Mouse (Mus musculus): ENCODE measurements at regions not wholly inside any gene's neighbourhood (a gene's known extent, or its start where the extent isn't known, plus 50 kb on each side); places are given as distances from the start of the nearest gene placed in this dataset.
A peak's percentile ranks its signal among the peaks of the same experiment; 100 is the strongest.

DNA sequence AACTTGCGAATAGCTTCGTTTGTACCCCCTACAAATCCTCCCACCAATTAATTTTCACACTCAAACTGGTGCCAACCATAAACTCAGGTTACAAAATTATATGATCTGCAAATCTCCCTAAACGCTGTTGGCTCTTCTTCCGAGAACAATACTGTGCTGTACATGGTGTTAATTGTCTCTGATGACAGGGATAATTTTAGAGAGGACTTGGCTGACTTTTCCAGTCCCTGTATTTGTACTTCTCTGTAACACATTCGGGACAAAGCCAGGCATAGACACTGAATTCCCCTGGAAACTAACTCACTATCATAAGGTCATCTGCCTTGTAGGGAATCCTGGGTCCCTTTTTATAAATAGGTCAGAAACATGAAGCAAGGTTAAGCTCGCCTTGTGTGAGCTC, 442.4 kb downstream of the Ppargc1a start:
- peak; percentile 3 for DNase-seq (ENCODE audit: low read depth)
- no peak for TF ChIP-seq POLR2A (IDR thresholded peaks at IDR 0.05; ENCODE audit: borderline replicate concordance, extremely low read depth, insufficient read depth, insufficient read length, poor library complexity, severe bottlenecking)
- TF ChIP-seq CTCF (IDR thresholded peaks at IDR 0.05; ENCODE audit: borderline replicate concordance, extremely low read depth, insufficient read depth, insufficient read length) = no peak

DNA sequence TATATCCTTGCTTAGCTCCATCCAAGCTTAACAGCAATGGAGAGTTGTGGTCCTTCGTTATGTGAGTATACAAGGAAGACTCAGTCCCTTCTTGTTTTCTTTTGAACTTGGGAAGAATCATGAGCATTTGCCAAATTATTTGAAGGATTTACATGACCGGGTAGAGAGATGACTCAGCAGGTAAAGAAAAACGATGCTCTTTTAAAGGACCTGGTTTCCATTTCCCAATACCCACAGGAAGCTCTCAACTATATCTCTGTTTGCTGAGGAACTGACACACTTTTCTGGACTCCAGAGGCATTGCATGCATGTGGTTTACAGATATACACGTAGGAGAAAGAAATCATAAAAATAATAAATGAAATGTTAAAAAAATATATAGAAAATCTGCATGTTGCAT, 457.5 kb downstream of the Ppargc1a start:
- TF ChIP-seq CTCF (IDR thresholded peaks at IDR 0.05; ENCODE audit: borderline replicate concordance, extremely low read depth, insufficient read depth, insufficient read length) (no peak), POLR2A (IDR thresholded peaks at IDR 0.05; ENCODE audit: borderline replicate concordance, extremely low read depth, insufficient read depth, insufficient read length, poor library complexity, severe bottlenecking) (no peak)
- no peak for DNase-seq (ENCODE audit: low read depth)

DNA sequence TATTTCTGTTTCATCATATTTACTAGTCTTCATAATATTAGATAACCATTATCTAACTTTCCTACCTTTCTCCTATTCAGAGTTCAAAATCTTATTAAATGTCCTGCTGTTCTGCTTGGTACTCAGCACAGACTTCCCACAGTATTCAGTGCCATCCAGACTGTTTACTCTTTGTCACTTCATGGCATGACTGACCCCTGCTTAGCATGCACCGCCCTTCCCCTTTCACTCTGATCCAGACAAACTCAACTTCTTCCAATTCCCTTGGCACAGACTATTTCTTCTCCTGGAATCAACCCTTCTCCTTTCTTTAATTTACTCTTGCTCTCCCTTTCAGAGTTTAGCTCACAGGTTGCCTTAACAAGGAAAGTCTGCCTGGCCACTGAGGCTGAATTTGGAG, 458.8 kb downstream of the Ppargc1a start:
- peak; percentile 24 for DNase-seq (ENCODE audit: low read depth)
- TF ChIP-seq POLR2A (IDR thresholded peaks at IDR 0.05; ENCODE audit: borderline replicate concordance, extremely low read depth, insufficient read depth, insufficient read length, poor library complexity, severe bottlenecking) (no peak), CTCF (IDR thresholded peaks at IDR 0.05; ENCODE audit: borderline replicate concordance, extremely low read depth, insufficient read depth, insufficient read length) (no peak)

DNA sequence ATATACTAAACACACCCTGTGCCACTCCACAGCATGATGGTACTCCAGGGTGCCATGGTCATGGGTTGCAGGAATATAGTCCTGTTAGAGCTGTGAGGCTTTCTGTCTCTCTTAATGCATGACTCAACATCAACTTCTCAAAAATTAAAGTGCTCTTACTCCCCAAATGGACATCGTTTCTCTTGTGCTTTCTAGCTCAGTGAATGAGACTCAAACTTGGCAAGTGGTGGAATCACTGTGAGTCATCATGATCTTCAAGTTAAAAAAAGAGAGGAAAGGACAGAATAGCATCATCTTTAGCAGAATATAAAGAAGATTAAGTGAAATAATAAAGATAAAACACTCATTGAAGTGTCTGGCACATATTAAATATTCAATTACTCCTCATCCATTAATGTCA, 459.3 kb downstream of the Ppargc1a start:
- TF ChIP-seq POLR2A (IDR thresholded peaks at IDR 0.05; ENCODE audit: borderline replicate concordance, extremely low read depth, insufficient read depth, insufficient read length, poor library complexity, severe bottlenecking) = no peak
- no peak for TF ChIP-seq CTCF (IDR thresholded peaks at IDR 0.05; ENCODE audit: borderline replicate concordance, extremely low read depth, insufficient read depth, insufficient read length)
- DNase-seq (ENCODE audit: low read depth) = no peak

GRCm38 (mm10) chr5:51099902-51100301, 467.6 kb downstream of the Ppargc1a start:
- DNase-seq (ENCODE audit: low read depth) = no peak
- no peak for TF ChIP-seq CTCF (IDR thresholded peaks at IDR 0.05; ENCODE audit: borderline replicate concordance, extremely low read depth, insufficient read depth, insufficient read length)
- TF ChIP-seq POLR2A (IDR thresholded peaks at IDR 0.05; ENCODE audit: borderline replicate concordance, extremely low read depth, insufficient read depth, insufficient read length, poor library complexity, severe bottlenecking) = no peak

GRCm38 (mm10) chr5:51072674-51073468, 494.7 kb downstream of the Ppargc1a start:
- TF ChIP-seq POLR2A (IDR thresholded peaks at IDR 0.05; ENCODE audit: borderline replicate concordance, extremely low read depth, insufficient read depth, insufficient read length, poor library complexity, severe bottlenecking) (no peak), CTCF (IDR thresholded peaks at IDR 0.05; ENCODE audit: borderline replicate concordance, extremely low read depth, insufficient read depth, insufficient read length) (no peak)
- no peak for DNase-seq (ENCODE audit: low read depth)

GRCm38 (mm10) chr5:51072146-51072545, 495.4 kb downstream of the Ppargc1a start:
- TF ChIP-seq CTCF (IDR thresholded peaks at IDR 0.05; ENCODE audit: borderline replicate concordance, extremely low read depth, insufficient read depth, insufficient read length) = no peak
- no peak for TF ChIP-seq POLR2A (IDR thresholded peaks at IDR 0.05; ENCODE audit: borderline replicate concordance, extremely low read depth, insufficient read depth, insufficient read length, poor library complexity, severe bottlenecking)
- DNase-seq (ENCODE audit: low read depth) = no peak

DNA sequence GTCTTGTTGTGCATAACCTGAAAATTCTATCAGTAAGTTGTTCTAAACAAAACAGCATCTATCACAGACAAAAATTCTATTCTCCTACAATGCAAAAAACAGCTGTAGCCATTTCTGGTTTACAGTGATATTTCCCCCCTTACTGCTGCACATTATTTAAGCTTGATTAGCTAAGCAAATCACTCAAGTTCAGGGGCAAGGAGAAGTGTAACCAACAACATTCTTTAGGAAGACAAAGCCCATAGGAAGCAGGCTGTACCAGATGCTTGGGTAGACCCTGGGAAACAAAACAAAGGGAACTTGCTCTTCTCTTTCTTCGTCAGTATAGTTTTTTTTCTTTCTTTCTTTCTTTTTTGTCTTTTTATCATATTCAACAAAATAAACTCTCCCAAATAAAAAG, 497.9 kb downstream of the Ppargc1a start:
- no peak for TF ChIP-seq POLR2A (IDR thresholded peaks at IDR 0.05; ENCODE audit: borderline replicate concordance, extremely low read depth, insufficient read depth, insufficient read length, poor library complexity, severe bottlenecking)
- TF ChIP-seq CTCF (IDR thresholded peaks at IDR 0.05; ENCODE audit: borderline replicate concordance, extremely low read depth, insufficient read depth, insufficient read length) = no peak
- no peak for DNase-seq (ENCODE audit: low read depth)

DNA sequence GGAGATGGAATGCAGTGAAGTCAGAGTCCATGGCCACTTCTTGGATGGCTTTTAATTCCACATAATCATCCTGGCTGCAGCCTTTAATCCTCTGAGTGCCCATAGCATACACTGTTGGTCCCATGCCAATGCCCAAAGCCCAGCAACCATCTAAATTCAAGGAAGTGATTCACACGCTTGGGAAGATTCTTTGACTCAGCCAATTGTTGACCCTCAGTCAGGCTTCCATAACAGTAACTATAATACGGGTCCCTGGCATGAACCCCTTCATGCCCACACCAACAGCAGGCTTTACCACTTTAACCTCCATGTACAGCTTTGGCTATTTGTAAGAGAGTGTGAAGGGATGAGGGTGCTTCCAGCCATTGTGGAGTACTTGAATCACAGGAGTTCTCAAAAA, 521.7 kb downstream of the Ppargc1a start:
- peak; percentile 55 for DNase-seq (ENCODE audit: low read depth)
- TF ChIP-seq POLR2A (IDR thresholded peaks at IDR 0.05; ENCODE audit: borderline replicate concordance, extremely low read depth, insufficient read depth, insufficient read length, poor library complexity, severe bottlenecking) (no peak), CTCF (IDR thresholded peaks at IDR 0.05; ENCODE audit: borderline replicate concordance, extremely low read depth, insufficient read depth, insufficient read length) (no peak)

DNA sequence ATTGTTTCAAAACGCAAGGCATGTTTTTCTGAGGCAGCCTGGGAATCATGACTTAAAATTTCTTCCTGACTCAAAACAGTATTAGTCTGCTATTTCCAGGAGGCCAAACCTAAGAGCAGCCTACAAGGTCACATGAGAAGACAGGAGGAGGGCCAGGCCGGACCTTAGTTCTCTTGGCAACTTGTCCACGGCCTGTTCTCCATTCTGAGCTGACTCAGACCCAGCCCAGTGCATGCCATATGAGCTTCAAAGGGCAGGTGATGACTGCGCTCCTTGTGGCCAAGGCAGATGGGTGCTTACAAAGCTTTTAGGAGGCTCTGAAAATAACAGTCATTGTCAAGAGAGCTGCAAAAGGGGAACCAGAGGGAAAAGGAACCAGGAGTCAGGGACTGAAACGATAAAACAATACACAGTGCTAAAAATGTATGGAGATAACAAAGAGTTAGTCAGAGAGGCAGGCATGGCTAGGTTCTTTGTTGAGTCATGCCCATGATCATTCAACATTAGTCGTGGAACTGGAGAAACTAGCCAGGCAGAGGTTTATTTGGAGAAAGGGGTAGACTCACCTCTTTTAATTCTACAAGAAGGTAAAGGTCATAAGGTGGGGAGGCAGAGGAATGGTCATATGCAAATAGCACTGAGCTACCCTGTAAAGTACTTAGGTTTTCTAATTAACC, 525.8 kb downstream of the Ppargc1a start:
- DNase-seq (ENCODE audit: low read depth) = no peak
- TF ChIP-seq CTCF (IDR thresholded peaks at IDR 0.05; ENCODE audit: borderline replicate concordance, extremely low read depth, insufficient read depth, insufficient read length) (no peak), POLR2A (IDR thresholded peaks at IDR 0.05; ENCODE audit: borderline replicate concordance, extremely low read depth, insufficient read depth, insufficient read length, poor library complexity, severe bottlenecking) (no peak)

DNA sequence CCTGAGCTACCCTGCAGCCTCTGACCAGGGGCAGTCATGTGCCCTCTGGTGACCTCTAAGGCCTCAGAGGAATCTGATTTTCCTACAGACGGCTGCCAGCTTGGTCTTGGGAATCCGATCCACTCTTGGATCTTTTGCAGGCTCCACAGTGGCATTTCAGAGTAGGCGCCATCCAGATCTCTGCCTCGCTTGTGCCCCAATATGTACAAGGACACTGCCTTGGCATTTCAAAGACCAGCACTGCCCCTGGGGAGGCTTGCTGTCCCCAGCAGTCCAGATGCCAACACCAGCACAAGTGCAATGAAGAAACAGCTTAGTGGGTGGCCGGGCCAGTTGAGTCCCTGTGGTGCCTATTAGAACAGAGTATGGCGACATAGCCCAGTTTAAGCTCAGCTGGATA, 526.6 kb downstream of the Ppargc1a start:
- TF ChIP-seq CTCF (IDR thresholded peaks at IDR 0.05; ENCODE audit: borderline replicate concordance, extremely low read depth, insufficient read depth, insufficient read length) = no peak
- DNase-seq (ENCODE audit: low read depth) = no peak

GRCm38 (mm10) chr5:51040463-51040862, 527.1 kb downstream of the Ppargc1a start:
- TF ChIP-seq POLR2A (IDR thresholded peaks at IDR 0.05; ENCODE audit: borderline replicate concordance, extremely low read depth, insufficient read depth, insufficient read length, poor library complexity, severe bottlenecking) (no peak), CTCF (IDR thresholded peaks at IDR 0.05; ENCODE audit: borderline replicate concordance, extremely low read depth, insufficient read depth, insufficient read length) (no peak)
- no peak for DNase-seq (ENCODE audit: low read depth)
